Mouse (Mus musculus) liver, embryonic 12.5 days (tissue): ENCODE measurements around the gene Dctn1. TPM values are rescaled to one million over a fixed set of nuclear protein-coding genes. Genes with fewer than 3 reads are reported as not detected.

Experiments
- ATAC-seq: fragments of 200-750 bp; cut with Nextera tagmentation; 2 replicates; pipeline ENCODE4 v1.8.0; 2017; ENCODE audit warnings: moderate number of reproducible peaks, mild to moderate bottlenecking, moderate library complexity
- H3K27ac ChIP-seq: fragments of 300-500 bp; sonication (generic); 2 replicates; pipeline ENCODE4 v1.5.1; 2016; ENCODE audit warnings: mild to moderate bottlenecking
- H3K27me3 ChIP-seq: fragments of 300-500 bp; sonication (generic); replicated peaks from 2 replicates; pipeline ENCODE4 v1.6.1; 2016; ENCODE audit warnings: mild to moderate bottlenecking, moderate library complexity
- H3K36me3 ChIP-seq: fragments of 300-500 bp; sonication (generic); 2 replicates; pipeline ENCODE4 v1.6.1; 2016; ENCODE audit warnings: mild to moderate bottlenecking, moderate library complexity
- H3K4me1 ChIP-seq: fragments of 300-500 bp; sonication (generic); 2 replicates; pipeline ENCODE4 v1.6.1; 2016
- H3K4me2 ChIP-seq: fragments of 300-500 bp; sonication (generic); 2 replicates; pipeline ENCODE4 v1.6.1; 2016; ENCODE audit warnings: mild to moderate bottlenecking, moderate library complexity
- H3K4me3 ChIP-seq: fragments of 300-500 bp; sonication (generic); 2 replicates; pipeline ENCODE4 v1.5.1; 2016; ENCODE audit warnings: mild to moderate bottlenecking, moderate library complexity
- H3K9ac ChIP-seq: fragments of 300-500 bp; sonication (generic); 2 replicates; pipeline ENCODE4 v1.6.1; 2016; ENCODE audit warnings: mild to moderate bottlenecking, moderate library complexity
- H3K9me3 ChIP-seq: fragments of 300-500 bp; sonication (generic); replicated peaks from 2 replicates; pipeline ENCODE4 v1.6.1; 2016; ENCODE audit warnings: mild to moderate bottlenecking, moderate library complexity
- WGBS: fragments of 180-500 bp; shearing (Covaris S2); methylation state at CpG from one replicate; pipeline ENCODE4 v1.1.7; 2016; ENCODE audit not compliant: insufficient replicate concordance; 5-methylcytosine and 5-hydroxymethylcytosine counted together
- polyA plus RNA-seq: library from polyadenylated mRNA; unstranded; fragments of >200 nt; fragmentation: Nextera tagmentation; extraction: Ambion mirVana; gene quantifications from 2 replicates; pipeline ENCODE4 v1.2.1, GENCODE M21; 2016

Dctn1 gene
- polyA plus RNA-seq, 1 experiment from 2014 or later = 46.9 TPM

DNA sequence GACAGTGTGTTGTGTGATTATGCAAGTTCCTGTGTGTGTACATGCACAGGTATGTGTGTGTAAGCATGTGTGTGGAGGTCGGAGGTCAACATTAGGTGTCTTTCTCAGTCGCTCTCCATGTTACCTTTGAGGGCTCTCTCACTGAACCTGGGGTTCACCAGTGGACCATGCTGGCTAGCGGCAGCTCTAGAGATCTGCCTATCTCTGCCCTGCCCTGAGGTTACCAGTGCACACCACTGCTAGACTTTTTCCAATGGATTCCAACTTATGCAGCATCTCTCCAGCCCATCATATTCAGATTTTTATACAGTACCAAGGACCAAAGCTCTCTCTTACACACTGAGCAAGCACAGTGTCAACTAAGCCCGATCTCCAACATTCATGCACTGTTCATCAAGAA lies 81.0 kb downstream of the Dctn1 start:
- Histone ChIP-seq H3K4me3 (peak overlapping the region; percentile 52), H3K9me3 (no peaks in the 10 kb centered on the region)

GRCm38 (mm10) chr6:83247153-83247552 lies 81.4 kb downstream of the Dctn1 start:
- Histone ChIP-seq H3K9ac (peak overlapping the region; percentile 57), H3K4me3 (peak overlapping the region; percentile 52), H3K4me2 (peak overlapping the region; percentile 57), H3K27me3 (peaks cover 8% of the 10 kb centered on the region), H3K4me1 (peaks cover 46% of the 10 kb centered on the region), H3K36me3 (no peaks in the 10 kb centered on the region), H3K9me3 (no peaks in the 10 kb centered on the region), H3K27ac (peak overlapping the region; percentile 90)
- 93% methylated on average over 2 of the region's 2 CpGs for WGBS
- ATAC-seq = peak; percentile 56; the same call in 1 of the 2 replicates

More for the DNA sequence above, 81.0 kb downstream of the Dctn1 start:
- peak overlapping the region; percentile 57 for H3K4me2 ChIP-seq
- H3K9ac ChIP-seq = peak overlapping the region; percentile 57
- no peaks in the 10 kb centered on the region for H3K36me3 ChIP-seq
- peak overlapping the region; percentile 90 for H3K27ac ChIP-seq
- WGBS = 74% methylated on average over 4 of the region's 4 CpGs
- peaks cover 12% of the 10 kb centered on the region for H3K27me3 ChIP-seq
- ATAC-seq = peak; percentile 56
- peaks cover 46% of the 10 kb centered on the region for H3K4me1 ChIP-seq

Other genes starting within 250 kb of the Dctn1 start
- 0.16 and 0.19 TPM in 2 replicates for gene Sema4f, start 226.2 kb upstream of the Dctn1 start, polyA plus RNA-seq
- 8.8 and 10.1 TPM in 2 replicates for gene M1ap, start 219.0 kb upstream of the Dctn1 start, polyA plus RNA-seq
- 22.2 and 22.6 TPM in 2 replicates for gene Dok1, start 132.4 kb upstream of the Dctn1 start, polyA plus RNA-seq
- gene Loxl3, start 131.7 kb upstream of the Dctn1 start, polyA plus RNA-seq = 3.1 and 3.2 TPM in 2 replicates
- gene Aup1, start 111.4 kb upstream of the Dctn1 start, polyA plus RNA-seq = 215 and 233 TPM in 2 replicates
- 147 and 154 TPM in 2 replicates for gene Htra2, start 110.6 kb upstream of the Dctn1 start, polyA plus RNA-seq
- 5.0 and 5.4 TPM in 2 replicates for gene Dqx1, start 108.1 kb upstream of the Dctn1 start, polyA plus RNA-seq
- gene Tlx2, start 95.6 kb upstream of the Dctn1 start, polyA plus RNA-seq = 0.11 and 0.42 TPM in 2 replicates
- 20.8 and 23.3 TPM in 2 replicates for gene Pcgf1, start 88.1 kb upstream of the Dctn1 start, polyA plus RNA-seq
- gene Lbx2, start 79.6 kb upstream of the Dctn1 start, polyA plus RNA-seq = 0.25 and 0.44 TPM in 2 replicates
- gene Ccdc142, start 64.3 kb upstream of the Dctn1 start, polyA plus RNA-seq = 1.5 and 1.9 TPM in 2 replicates
- gene Gm42688, start 64.3 kb upstream of the Dctn1 start, polyA plus RNA-seq = 2.3 TPM in 2 replicates
- 101 and 105 TPM in 2 replicates for gene Mrpl53, start 56.9 kb upstream of the Dctn1 start, polyA plus RNA-seq
- gene Mogs, start 50.4 kb upstream of the Dctn1 start, polyA plus RNA-seq = 83.5 and 86.9 TPM in 2 replicates
- 35.0 and 37.9 TPM in 2 replicates for gene Wbp1, start 44.4 kb upstream of the Dctn1 start, polyA plus RNA-seq
- 12.1 and 13.0 TPM in 2 replicates for gene Ino80b, start 40.5 kb upstream of the Dctn1 start, polyA plus RNA-seq
- gene Rtkn, start 30.5 kb upstream of the Dctn1 start, polyA plus RNA-seq = 11.8 and 12.6 TPM in 2 replicates
- 0.81 and 1.1 TPM in 2 replicates for gene Wdr54, start 9.5 kb upstream of the Dctn1 start, polyA plus RNA-seq
- 0.19 and 0.35 TPM in 2 replicates for gene 1700003E16Rik, start 9.5 kb upstream of the Dctn1 start, polyA plus RNA-seq
- gene Slc4a5, start 53.9 kb downstream of the Dctn1 start, polyA plus RNA-seq = 1.2 and 1.3 TPM in 2 replicates
- 112 and 114 TPM in 2 replicates for gene Mthfd2, start 160.0 kb downstream of the Dctn1 start, polyA plus RNA-seq
- 58.6 and 59.9 TPM in 2 replicates for gene Mob1a, start 160.1 kb downstream of the Dctn1 start, polyA plus RNA-seq
- 314 and 322 TPM in 2 replicates for gene Bola3, start 183.2 kb downstream of the Dctn1 start, polyA plus RNA-seq